Mouse (Mus musculus) thymus, postnatal 25 days (tissue): ENCODE results near the gene Serpinb13.
"Not testable (repeated sequence)": the region's sequence is repeated elsewhere in the genome, so short reads cannot be mapped to it uniquely, and the experiment has no call there.

Experiments used
- DNase-seq: peaks from one replicate; pipeline ENCODE4 v3.0.0; 2022

Serpinb13 gene

DNA sequence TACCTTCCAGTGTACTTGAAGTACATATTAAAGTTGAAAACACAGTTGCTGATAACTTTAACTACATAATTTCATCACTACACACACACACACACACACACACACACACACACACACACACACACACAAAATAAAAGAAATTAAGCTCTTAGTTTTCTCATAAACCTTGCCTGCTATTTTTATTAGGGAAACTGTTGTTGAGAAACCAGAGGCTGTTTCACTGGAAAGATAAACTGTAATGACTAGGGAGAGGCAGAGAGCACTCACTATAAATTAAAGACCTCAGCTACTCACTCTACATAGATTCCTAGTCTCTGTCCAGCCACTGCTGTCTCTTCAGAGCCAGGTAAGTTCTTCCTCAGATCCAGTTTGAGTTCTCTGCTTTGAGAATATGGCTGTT lies at the start of gene Serpinb13:
Gene Serpinb13 (plus strand): TSS at position 301 of the 400 bp plus-strand sequence.
- no peak for DNase-seq

DNA sequence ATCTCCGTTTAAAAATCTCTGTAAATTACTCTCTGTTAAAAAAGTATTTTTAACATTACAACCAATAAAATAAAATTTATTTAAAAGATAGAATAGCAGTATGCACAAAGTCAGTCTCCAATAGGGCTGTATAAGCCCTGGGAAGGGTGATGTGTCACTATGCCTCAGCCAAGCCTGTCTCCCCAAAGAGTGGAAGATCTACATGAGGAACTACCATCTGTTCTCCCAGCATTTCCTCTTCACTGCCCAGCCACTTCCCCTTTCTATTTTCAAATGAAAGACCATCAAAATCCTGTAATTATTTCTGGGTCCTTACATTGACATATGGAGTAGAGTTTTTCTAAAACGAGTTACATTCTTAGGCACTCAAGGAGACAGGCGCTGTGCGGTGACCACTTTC lies 48.8 kb upstream of the Serpinb13 start:
- no peak for DNase-seq

DNA sequence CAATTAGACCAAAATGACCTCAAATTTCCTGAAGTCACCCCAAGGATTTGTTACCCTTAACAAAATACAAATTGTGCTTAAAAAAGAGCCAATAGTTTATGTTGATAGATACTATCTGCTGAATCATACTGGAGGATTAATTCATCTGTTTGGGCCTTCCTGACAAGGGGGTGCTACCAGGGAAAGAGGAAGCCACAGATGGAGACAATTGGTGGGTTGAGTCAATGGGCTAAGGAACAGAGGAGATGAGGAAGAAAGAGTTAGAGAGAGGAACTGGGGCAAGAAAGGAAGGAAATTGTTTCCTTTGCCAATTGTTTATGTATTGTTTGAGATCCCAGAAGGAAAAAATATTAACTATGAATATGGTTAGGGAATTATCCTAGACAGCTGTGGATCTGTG lies 47.1 kb upstream of the Serpinb13 start:
- no peak for DNase-seq

DNA sequence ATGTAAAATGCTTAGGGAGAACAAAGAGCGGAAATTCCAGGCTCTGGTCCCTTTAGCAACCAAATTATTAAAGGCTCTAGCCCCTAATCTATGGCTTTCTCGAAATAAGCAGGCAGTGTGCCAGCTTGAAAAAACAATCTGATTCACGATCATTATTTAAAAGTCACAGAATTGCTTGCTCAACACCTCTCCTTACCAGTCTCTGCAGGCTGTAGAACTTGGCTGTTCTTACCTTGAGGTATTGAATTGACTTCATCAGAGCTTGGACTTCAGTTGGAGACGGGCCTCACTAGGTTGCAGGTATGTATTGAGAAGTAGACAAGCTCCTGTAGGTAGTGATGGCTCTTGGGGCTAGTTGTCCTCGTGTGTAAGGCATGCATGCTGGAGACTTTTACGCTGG lies 46.5 kb upstream of the Serpinb13 start, which contains the start of gene Serpinb12:
Gene Serpinb12 (plus strand): TSS at position 185 of the 400 bp plus-strand sequence.
- DNase-seq, result no peak

DNA sequence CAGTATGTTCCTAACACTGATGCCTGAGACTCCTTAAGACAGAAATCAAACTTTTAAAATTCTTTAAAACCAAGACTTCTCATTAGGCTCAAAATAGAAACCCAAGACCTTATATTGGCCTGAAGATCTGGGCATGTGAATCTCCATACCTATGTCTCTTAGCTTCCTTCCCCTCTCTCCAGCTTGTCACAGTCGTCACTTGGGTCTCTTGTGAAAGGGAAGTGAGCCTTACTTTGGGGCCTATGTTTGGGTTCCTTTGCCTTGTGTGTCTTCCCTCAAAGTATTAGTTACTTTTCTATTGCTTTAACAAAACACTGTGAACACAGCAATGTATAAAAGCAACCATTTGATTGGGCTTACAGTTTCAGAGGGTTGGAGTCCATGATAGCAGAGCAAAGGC lies 33.6 kb upstream of the Serpinb13 start:
- no peak for DNase-seq

DNA sequence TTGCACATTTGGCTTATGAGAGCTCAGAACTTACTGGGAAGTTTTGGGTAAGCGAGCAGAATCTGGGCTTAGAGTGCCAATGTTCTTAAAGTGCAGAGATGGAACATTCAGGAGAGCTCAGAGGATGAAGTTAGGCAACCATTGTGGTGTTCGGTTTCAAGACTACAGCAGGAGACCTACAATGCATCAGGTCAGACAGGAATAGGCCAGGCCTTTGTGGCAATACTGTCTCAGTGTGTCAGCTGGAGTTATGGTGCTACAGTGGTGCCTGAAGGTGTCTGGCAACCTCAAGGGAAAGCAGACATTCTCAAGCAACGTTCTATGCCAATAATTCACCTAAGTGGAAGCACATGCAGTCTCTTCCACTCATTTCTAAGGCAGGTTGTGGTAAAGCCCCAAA lies 20.8 kb upstream of the Serpinb13 start:
- no peak for DNase-seq

DNA sequence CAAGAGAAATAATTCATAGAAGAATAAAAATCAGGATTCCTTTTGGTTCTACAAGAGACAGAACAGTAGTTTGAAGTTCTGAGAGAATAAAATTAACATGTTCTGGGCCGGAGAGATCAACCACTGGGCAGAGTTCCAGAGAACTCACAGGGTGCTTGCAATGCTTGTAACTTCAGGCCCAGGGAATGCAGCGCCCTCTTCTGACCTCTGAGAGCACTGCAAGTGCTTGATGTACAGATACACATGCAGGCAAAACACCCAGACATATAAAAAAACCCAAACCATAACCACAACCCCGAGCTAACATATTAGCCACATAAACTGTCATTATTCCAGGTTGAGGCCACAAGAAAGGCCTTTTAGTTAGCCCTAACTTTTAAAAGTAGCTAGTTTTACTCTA lies 19.8 kb upstream of the Serpinb13 start:
- DNase-seq, result peak; percentile 9

DNA sequence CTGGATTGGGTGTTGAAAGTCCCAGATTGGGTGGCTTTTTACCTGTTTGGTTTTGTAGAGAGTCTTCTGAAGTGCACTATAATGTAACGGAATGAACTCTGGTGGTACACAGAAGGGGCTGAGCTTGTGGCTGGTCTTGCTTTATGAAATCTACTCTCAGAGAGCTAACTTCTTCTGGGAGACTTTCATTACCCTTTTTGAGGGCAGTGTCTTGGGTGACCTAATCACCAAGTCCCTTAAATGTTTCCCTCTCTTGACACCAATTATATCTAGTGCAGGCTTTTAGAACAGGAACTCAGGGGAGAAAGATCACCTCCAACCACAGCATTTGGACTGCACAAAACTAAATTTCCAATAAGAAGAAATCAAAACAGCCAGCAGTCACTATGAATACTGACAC lies 2.3 kb downstream of the Serpinb13 start:
- no peak for DNase-seq

DNA sequence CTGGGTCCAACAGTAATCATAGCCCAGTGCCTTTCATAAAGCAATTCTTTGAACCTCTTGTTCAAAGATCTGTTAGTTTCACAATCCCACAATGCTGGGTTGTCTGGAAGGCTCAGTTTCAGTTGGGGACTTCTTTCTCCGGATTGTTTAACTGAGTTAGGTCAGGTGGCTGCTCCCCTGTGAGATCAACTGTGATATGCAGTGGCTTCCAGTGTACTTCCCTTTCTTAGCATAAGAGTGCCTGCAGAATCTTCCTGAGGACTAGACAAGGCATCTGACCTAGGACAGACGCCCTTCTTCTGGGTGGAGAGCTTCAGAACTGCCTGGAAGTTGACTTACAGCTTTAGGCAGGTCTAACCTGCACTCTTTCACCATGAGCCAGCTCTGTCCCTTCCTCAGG lies 3.1 kb downstream of the Serpinb13 start:
- no peak for DNase-seq

DNA sequence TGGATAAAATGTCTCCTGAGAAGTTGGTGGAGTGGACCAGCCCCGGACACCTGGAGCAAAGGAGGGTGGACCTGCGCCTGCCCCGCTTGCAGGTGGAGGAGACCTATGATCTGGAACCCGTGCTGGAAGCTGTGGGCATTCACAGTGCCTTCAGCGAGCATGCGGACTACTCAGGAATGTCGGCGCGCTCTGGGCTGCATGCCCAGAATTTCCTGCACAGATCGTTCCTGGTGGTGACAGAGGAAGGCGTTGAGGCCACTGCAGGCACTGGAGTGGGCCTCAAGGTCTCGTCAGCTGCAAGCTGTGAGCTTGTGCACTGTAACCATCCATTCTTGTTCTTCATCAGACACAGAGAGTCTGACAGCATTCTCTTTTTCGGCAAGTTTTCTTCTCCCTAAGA lies 19.6 kb downstream of the Serpinb13 start:
- no peak for DNase-seq

DNA sequence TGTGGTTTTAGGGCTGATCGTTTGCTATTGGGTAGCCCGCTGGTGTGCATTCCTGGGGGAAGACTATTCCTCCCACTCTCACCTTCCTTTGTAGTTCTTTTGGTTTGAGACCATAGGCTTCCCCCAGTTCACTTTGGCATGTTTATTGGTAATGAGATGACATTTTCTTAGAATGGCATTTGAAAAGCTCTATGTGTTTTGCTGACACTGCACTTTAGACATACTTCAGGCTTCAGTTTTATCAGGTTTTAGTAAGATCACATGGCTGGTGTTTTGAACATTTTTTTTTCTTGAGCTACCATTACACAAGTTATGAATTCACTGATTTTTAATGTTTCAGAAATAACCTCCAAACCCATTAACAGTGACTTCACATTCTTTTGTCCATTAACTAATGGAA lies 21.0 kb downstream of the Serpinb13 start:
- DNase-seq, result no peak

DNA sequence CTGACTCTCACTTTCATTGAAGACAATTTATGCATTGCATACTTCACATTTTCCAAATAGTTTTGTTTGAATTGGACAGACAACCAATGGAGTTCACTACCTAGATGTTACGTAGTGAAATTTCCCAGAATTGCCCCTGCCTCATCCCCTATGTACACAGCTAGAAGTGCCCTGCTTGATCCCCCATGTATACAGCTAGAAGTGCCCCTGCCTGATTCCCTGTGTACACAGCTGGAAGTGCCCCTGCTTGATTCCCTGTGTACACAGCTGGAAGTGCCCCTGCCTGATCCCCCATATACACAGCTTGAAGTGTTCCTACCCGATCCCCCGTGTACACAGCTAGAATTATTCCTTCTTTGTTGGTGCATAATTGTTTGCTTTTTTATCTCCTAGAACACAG lies 25.5 kb downstream of the Serpinb13 start:
- no peak for DNase-seq

DNA sequence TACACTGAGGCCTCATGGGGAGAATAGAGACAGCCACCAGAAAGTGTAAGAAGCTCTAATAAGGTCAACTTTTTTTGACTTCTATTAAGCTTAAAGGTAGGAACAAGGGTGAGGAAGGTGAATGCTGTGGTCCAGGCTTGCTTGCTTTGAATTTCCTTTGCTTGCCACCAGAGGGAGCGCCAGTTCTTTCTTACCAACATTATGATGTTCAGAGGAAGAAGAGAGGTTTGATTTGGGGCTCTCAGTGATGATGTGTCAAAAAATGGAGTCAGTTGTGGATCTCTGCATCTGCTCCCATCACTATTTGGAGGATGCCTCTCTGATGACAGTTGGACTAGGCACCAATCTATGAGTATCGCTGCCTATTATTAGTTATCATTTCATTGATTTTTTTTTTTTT lies 33.7 kb downstream of the Serpinb13 start:
- DNase-seq, result peak; percentile 9

DNA sequence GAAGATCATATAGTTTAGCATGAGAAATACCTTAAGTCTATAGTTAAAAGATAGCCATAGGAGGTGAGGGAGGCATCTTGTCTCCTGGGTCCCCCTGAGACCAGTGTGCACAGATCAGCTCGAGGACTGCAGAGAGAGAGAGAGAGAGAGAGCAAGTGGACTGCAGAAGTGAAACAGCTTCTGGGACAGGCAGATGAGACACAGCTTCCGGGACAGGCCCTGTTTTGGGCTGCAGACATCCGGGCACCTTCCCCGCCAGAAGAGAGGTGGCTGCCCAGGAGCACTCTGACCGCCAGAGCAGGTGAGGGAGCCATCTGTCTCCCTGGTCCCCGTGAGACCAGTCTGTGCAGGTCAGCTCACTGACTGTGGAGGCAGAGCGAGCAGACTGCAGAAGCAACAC lies 34.4 kb downstream of the Serpinb13 start:
- no peak for DNase-seq

DNA sequence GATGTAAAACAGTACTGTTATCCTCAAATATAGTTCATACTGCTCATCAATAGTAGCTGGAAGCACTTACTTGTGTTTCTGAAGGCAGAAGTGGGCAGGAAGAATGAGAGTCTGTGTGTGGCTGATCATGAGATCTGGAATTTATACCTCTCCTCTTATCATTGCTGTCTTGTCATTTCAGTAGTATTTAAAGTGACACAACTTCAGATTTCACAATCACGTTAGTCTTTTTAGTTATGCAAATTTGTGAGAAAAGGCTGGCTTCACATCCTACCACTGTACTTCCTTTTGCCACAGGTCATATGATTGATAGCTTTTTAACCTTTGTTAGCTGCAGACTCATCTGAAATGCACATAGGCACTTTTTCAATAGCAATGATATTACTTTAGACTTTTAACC lies 45.1 kb downstream of the Serpinb13 start:
- DNase-seq, result no peak

DNA sequence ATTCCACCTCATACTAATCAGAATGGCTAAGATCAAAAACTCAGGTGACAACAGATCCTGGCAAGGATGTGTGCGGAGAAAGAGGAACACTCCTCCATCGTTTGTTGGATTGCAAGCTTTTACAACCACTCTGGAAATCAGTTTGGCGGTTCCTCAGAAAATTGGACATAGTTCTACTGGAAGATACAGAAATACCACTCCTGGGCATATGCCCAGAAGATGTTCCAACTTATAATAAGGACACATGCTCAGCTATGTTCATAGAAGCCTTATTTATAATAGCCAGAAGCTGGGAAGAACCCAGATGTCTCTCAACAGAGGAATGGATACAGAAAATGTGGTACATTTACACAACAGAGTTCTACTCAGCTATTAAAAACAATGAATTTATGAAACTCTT lies 53.5 kb downstream of the Serpinb13 start:
- not testable (repeated sequence) for DNase-seq
